Mouse (Mus musculus) heart, postnatal 0 days (tissue): ENCODE measurements around the gene Nrxn2.

Source experiments
- CTCF ChIP-seq: IDR thresholded peaks from 2 replicates; pipeline ENCODE4 v1.5.1; 2016; ENCODE audit warnings: antibody characterized with exemption, control low read depth, low read depth
- EP300 ChIP-seq: IDR thresholded peaks from 2 replicates; pipeline ENCODE4 v1.6.1; 2016; ENCODE audit warnings: antibody characterized with exemption, low read depth

GRCm38 (mm10) chr19:6415454-6415853 is 3.1 kb upstream of the Nrxn2 start:
- TF ChIP-seq CTCF (no peak), EP300 (no peak)
